Mouse (Mus musculus) megakaryocyte-erythroid progenitor cell, adult 5 weeks (primary cell): ENCODE measurements around the gene Ovol2. TPM values are rescaled to one million over a fixed set of nuclear protein-coding genes. Genes with fewer than 3 reads are reported as not detected.

Experiments
- polyA plus RNA-seq: library from polyadenylated mRNA; stranded (reverse); fragments of >175 nt; gene quantifications from 2 replicates; pipeline ENCODE4 v1.2.3, GENCODE M21; 2012

The Ovol2 gene
- polyA plus RNA-seq = 1.4 and 2.1 TPM in 2 replicates

DNA sequence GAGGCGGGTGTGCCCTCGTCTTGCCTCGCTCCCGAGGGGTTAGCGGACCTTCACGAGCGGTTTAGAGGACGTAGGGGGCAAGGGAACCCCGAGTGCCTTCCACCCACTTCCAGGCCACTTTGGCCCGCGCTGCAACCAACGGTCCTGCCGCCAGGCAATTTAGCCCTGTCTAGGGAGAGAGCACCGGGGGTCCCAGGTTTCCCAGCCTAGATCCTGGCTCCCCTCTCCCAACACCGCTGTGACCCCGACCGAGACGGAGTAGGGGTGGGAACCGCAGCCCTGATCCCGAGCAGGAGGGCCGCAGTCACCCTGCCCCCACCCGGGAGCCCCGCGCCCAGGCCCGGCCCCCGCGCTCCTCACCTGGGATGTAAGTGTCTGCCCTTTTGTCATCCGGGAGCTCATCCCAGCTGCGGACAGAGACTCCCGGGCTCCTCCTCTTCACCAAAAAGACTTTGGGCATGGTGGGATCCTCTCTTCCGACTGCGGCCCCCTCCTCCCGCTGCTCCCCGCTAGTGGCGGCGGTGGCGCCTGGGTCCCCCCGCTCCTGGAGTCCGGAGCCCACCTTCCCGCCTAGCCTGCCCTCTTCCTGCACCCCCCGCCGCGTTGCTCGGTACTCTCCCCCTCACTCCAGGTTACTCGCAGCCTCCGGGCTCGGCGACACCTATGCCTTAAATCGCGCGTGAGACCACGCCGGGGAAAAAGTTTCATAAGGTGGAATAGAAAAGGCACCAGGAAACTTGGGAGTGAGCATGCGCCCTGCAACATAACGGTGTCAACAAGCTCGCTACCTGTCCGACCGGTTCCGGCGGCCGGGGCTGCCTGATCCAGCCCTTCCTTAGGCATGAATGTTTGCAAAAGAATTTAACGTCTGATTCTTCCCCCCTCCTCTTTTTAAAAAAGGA, at the start of gene Ovol2:
Gene Ovol2, minus strand, starts transcription at position 746 of the 902 bp plus-strand sequence.

DNA sequence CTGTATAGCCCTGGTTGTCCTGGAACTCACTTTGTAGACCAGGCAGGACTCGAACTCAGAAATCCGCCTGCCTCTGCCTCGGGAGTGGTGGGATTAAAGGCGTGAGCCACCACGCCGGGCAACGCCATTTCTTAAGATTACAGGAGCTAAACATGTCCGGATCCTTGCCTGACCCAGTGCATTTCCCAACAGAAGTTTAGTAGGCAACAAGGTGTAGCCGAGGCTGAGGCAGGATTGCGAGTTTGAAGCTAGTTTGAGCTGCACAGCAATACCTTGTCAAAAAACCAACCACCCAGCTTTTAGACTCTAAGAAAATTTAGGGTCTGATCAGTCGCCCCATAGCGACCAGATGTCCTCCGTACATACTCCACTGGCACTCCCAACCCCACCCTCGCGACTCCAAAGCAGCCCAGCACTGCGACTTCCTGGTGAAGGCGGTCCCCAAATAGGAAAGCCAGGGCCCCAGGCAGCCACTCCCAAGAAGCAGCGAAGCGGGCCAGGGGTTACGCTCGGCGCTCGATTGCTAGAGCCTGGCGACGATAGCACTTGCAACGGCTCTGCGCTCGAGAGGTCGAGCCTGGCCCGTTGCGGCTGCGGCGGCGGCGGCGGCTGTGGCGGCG, 36.6 kb upstream of the Ovol2 start, which contains the start of the genes Kat14 and Pet117:
Gene Kat14, plus strand, starts transcription at position 584 of the 620 bp plus-strand sequence.
Gene Pet117, plus strand, starts transcription at position 597 of the 620 bp plus-strand sequence.

DNA sequence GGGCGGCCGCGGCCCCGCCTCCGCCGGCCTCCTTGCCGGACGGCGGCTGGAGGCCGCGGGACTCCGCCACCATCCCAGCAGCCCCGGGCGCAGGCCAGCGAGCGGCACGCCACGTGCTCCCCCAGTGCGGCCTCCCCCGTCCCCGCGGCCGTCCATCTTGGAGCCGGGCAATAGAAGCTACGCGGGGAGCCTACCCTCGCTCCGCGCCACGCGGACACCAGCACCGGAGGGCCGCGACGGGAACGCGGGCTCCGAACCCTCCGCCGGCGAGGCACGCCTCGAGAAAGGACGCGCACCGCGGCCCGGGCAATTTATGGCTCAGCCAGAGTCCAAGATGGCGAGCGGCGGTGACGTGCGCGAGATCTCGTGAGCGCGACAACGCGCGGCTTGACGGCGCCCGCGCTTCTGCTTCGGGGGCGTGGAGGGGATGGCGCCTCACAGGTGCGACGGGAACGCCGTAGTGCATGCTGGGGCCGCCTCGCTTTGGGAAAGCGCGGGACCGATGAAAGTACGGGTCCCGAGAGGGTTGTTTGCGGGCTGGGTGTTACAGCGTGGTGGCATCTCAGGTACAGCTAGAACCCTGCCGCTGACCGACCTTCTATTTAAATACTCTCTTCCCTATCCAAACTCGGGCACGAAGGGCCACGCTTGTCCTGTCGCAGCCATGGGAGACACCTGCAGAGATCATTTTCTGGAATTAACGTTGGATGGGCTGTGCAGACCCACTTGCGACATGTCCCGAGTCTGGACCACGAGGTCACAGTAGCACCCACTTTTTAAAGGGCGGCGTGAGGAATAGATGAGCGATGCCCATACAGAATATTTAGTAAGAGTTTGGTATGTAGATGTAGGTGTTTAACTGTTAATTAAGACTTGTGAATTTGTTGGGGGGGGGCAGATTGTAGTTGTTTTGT, 61.2 kb downstream of the Ovol2 start, which contains the start of the genes Mgme1 and Snx5:
Gene Mgme1, plus strand, starts transcription at position 157 of the 914 bp plus-strand sequence.
Gene Snx5, minus strand, starts transcription at position 400 of the 914 bp plus-strand sequence.

Other genes starting within 250 kb of the Ovol2 start
- 2.6 and 2.9 TPM in 2 replicates for gene Mgme1, start 61.5 kb downstream of the Ovol2 start, polyA plus RNA-seq
- 34.4 and 45.4 TPM in 2 replicates for gene Snx5, start 61.2 kb downstream of the Ovol2 start, polyA plus RNA-seq
- 22.5 and 24.5 TPM in 2 replicates for gene Kat14, start 36.8 kb upstream of the Ovol2 start, polyA plus RNA-seq
- 15.8 and 17.3 TPM in 2 replicates for gene Pet117, start 36.9 kb upstream of the Ovol2 start, polyA plus RNA-seq
- gene Dzank1, start 195.3 kb upstream of the Ovol2 start, polyA plus RNA-seq = not detected in 2 replicates
- gene Polr3f, start 195.6 kb upstream of the Ovol2 start, polyA plus RNA-seq = 16.3 and 23.2 TPM in 2 replicates
- 0.71 and 1.4 TPM in 2 replicates for gene Rbbp9, start 218.7 kb upstream of the Ovol2 start, polyA plus RNA-seq
- 8.3 and 9.0 TPM in 2 replicates for gene Sec23b, start 224.1 kb upstream of the Ovol2 start, polyA plus RNA-seq